Mouse (Mus musculus) hindbrain, embryonic 15.5 days (tissue): Measurements from ENCODE around the gene Mob1b. TPM values are rescaled to one million over a fixed set of nuclear protein-coding genes. Genes with fewer than 3 reads are reported as not detected.
A peak's percentile ranks its signal among the peaks of the same experiment; 100 is the strongest.

Experiments
- ATAC-seq: fragments of 200-750 bp; cut with Nextera tagmentation; 2 replicates; pipeline ENCODE4 v1.8.0; 2017; ENCODE audit warnings: low read depth, moderate number of reproducible peaks, moderate TSS enrichment; ENCODE audit not compliant: low FRiP score
- H3K27ac ChIP-seq: fragments of 300-500 bp; sonication (generic); replicated peaks from 2 replicates; pipeline ENCODE4 v1.5.1; 2015; ENCODE audit warnings: mild to moderate bottlenecking, inconsistent platforms
- H3K27me3 ChIP-seq: fragments of 300-500 bp; sonication (generic); 2 replicates; pipeline ENCODE4 v1.6.1; 2015; ENCODE audit warnings: control low read depth, inconsistent platforms
- H3K36me3 ChIP-seq: fragments of 300-500 bp; sonication (generic); 2 replicates; pipeline ENCODE4 v1.6.1; 2015; ENCODE audit warnings: control low read depth, inconsistent platforms
- H3K4me1 ChIP-seq: fragments of 300-500 bp; sonication (generic); replicated peaks from 2 replicates; pipeline ENCODE4 v1.6.1; 2015; ENCODE audit warnings: control low read depth, inconsistent platforms
- H3K4me2 ChIP-seq: fragments of 300-500 bp; sonication (generic); 2 replicates; pipeline ENCODE4 v1.6.1; 2015; ENCODE audit warnings: moderate library complexity, mild to moderate bottlenecking, inconsistent platforms
- H3K4me3 ChIP-seq: fragments of 300-500 bp; sonication (generic); 2 replicates; pipeline ENCODE4 v1.5.1; 2015; ENCODE audit warnings: mild to moderate bottlenecking, inconsistent platforms
- H3K9ac ChIP-seq: fragments of 300-500 bp; sonication (generic); 2 replicates; pipeline ENCODE4 v1.6.1; 2015; ENCODE audit warnings: inconsistent platforms
- H3K9me3 ChIP-seq: fragments of 300-500 bp; sonication (generic); 2 replicates; pipeline ENCODE4 v1.6.1; 2016; ENCODE audit warnings: control low read depth, inconsistent platforms
- WGBS: fragments of 180-500 bp; shearing (Covaris S2); methylation state at CpG from one replicate; pipeline ENCODE4 v1.1.7; 2015; 5-methylcytosine and 5-hydroxymethylcytosine counted together
- polyA plus RNA-seq: library from polyadenylated mRNA; unstranded; fragments of >200 nt; fragmentation: Nextera tagmentation; extraction: Ambion mirVana; gene quantifications from 2 replicates; pipeline ENCODE4 v1.2.1, GENCODE M21; 2015

Gene Mob1b
- polyA plus RNA-seq, result 8.9 and 9.2 TPM in 2 replicates

- peak; percentile 96 for ATAC-seq
- Histone ChIP-seq H3K9me3 (no peaks in the 10 kb centered on the region), H3K4me3 (peak within 1 kb of the TSS; percentile 81), H3K27ac (peak within 1 kb of the TSS; percentile 93), H3K4me1 (peaks cover 36% of the 10 kb centered on the region), H3K4me2 (peak within 1 kb of the TSS; percentile 93), H3K36me3 (no peaks in the 10 kb centered on the region), H3K9ac (peak within 1 kb of the TSS; percentile 99), H3K27me3 (no peaks in the 10 kb centered on the region)
- WGBS, result under 1% methylated on average over 44 of the region's 54 CpGs
These were observed at the start of gene Mob1b for GRCm38 (mm10) chr5:88720116-88721002. Gene Mob1b (plus strand): TSS chr5:88720855.

GRCm38 (mm10) chr5:88674703-88675442, 45.8 kb upstream of the Mob1b start:
- WGBS, result under 1% methylated on average over 47 of the region's 47 CpGs
- peak overlapping the region; percentile 98 for H3K27ac ChIP-seq
- H3K4me1 ChIP-seq, result peaks cover 24% of the 10 kb centered on the region
- H3K9ac ChIP-seq, result peak overlapping the region; percentile 99
- no peaks in the 10 kb centered on the region for H3K9me3 ChIP-seq
- H3K36me3 ChIP-seq, result peaks cover 22% of the 10 kb centered on the region
- peak; percentile 66; the same call in 1 of the 2 replicates for ATAC-seq
- peak overlapping the region; percentile 81 for H3K4me2 ChIP-seq
- no peaks in the 10 kb centered on the region for H3K27me3 ChIP-seq
- peak overlapping the region; percentile 83 for H3K4me3 ChIP-seq

- Histone ChIP-seq H3K9ac (peak within 1 kb of the TSS; percentile 99), H3K4me2 (peak within 1 kb of the TSS; percentile 81), H3K36me3 (peaks cover 14% of the 10 kb centered on the region), H3K9me3 (no peaks in the 10 kb centered on the region), H3K27me3 (no peaks in the 10 kb centered on the region), H3K4me1 (peaks cover 24% of the 10 kb centered on the region), H3K27ac (peak within 1 kb of the TSS; percentile 98), H3K4me3 (peak within 1 kb of the TSS; percentile 83)
- under 1% methylated on average over 84 of the region's 127 CpGs for WGBS
- ATAC-seq, result peak; percentile 92
These were observed 44.9 kb upstream of the Mob1b start, which contains the start of gene Grsf1 for GRCm38 (mm10) chr5:88675443-88676387. Gene Grsf1 (minus strand): TSS chr5:88676171.

GRCm38 (mm10) chr5:88678929-88679328, 41.7 kb upstream of the Mob1b start:
- ATAC-seq, result no peak
- Histone ChIP-seq H3K4me3 (no peak overlapping the region), H3K27me3 (no peaks in the 10 kb centered on the region)

GRCm38 (mm10) chr5:88679341-88679740, 41.3 kb upstream of the Mob1b start:
- Histone ChIP-seq H3K9ac (no peak overlapping the region), H3K27me3 (no peaks in the 10 kb centered on the region), H3K27ac (no peak overlapping the region), H3K36me3 (no peaks in the 10 kb centered on the region), H3K4me2 (no peak overlapping the region), H3K9me3 (no peaks in the 10 kb centered on the region), H3K4me1 (peaks cover 10% of the 10 kb centered on the region), H3K4me3 (no peak overlapping the region)
- 5% methylated on average over 6 of the region's 6 CpGs for WGBS
- no peak for ATAC-seq

More at GRCm38 (mm10) chr5:88678929-88679328, 41.7 kb upstream of the Mob1b start:
- Histone ChIP-seq H3K27ac (no peak overlapping the region), H3K36me3 (no peaks in the 10 kb centered on the region), H3K9me3 (no peaks in the 10 kb centered on the region), H3K9ac (no peak overlapping the region), H3K4me1 (peaks cover 14% of the 10 kb centered on the region), H3K4me2 (no peak overlapping the region)
- 54% methylated on average over 7 of the region's 7 CpGs for WGBS

- no peak overlapping the region for H3K9ac ChIP-seq
- no peak for ATAC-seq
- H3K4me3 ChIP-seq, result no peak overlapping the region
- H3K9me3 ChIP-seq, result no peaks in the 10 kb centered on the region
- peaks cover 6% of the 10 kb centered on the region; the same call in 1 of the 2 replicates for H3K4me1 ChIP-seq
- 89% methylated on average over 6 of the region's 6 CpGs for WGBS
- no peak overlapping the region for H3K4me2 ChIP-seq
- H3K36me3 ChIP-seq, result no peaks in the 10 kb centered on the region
- H3K27ac ChIP-seq, result no peak overlapping the region
- no peaks in the 10 kb centered on the region for H3K27me3 ChIP-seq
These were observed 40.1 kb upstream of the Mob1b start for GRCm38 (mm10) chr5:88680567-88680966.

- H3K36me3 ChIP-seq, result no peaks in the 10 kb centered on the region
- ATAC-seq, result no peak
- H3K9me3 ChIP-seq, result no peaks in the 10 kb centered on the region
- no peaks in the 10 kb centered on the region for H3K27me3 ChIP-seq
- no peak overlapping the region for H3K9ac ChIP-seq
- H3K4me1 ChIP-seq, result no peaks in the 10 kb centered on the region
- H3K4me2 ChIP-seq, result no peak overlapping the region
- H3K4me3 ChIP-seq, result no peak overlapping the region
- no peak overlapping the region for H3K27ac ChIP-seq
- WGBS, result 91% methylated on average over 9 of the region's 9 CpGs
These were observed 36.9 kb upstream of the Mob1b start for GRCm38 (mm10) chr5:88683706-88684105.

- no peak overlapping the region for H3K4me3 ChIP-seq
- H3K4me2 ChIP-seq, result no peak overlapping the region
- no peaks in the 10 kb centered on the region for H3K9me3 ChIP-seq
- ATAC-seq, result no peak
- 38% methylated on average over 3 of the region's 3 CpGs for WGBS
- no peak overlapping the region for H3K9ac ChIP-seq
- H3K27ac ChIP-seq, result no peak overlapping the region
- no peaks in the 10 kb centered on the region for H3K36me3 ChIP-seq
- no peaks in the 10 kb centered on the region for H3K27me3 ChIP-seq
- no peaks in the 10 kb centered on the region for H3K4me1 ChIP-seq
These were observed 36.4 kb upstream of the Mob1b start for GRCm38 (mm10) chr5:88684226-88684625.

GRCm38 (mm10) chr5:88685306-88685705, 35.3 kb upstream of the Mob1b start:
- H3K27ac ChIP-seq, result no peak overlapping the region
- H3K27me3 ChIP-seq, result no peaks in the 10 kb centered on the region
- H3K4me1 ChIP-seq, result no peaks in the 10 kb centered on the region
- 22% methylated on average over 6 of the region's 6 CpGs for WGBS
- H3K4me3 ChIP-seq, result no peak overlapping the region
- H3K9ac ChIP-seq, result no peak overlapping the region
- H3K36me3 ChIP-seq, result no peaks in the 10 kb centered on the region
- no peak overlapping the region for H3K4me2 ChIP-seq
- ATAC-seq, result no peak
- no peaks in the 10 kb centered on the region for H3K9me3 ChIP-seq

GRCm38 (mm10) chr5:88685745-88686299, 34.8 kb upstream of the Mob1b start:
- Histone ChIP-seq H3K4me2 (no peak overlapping the region), H3K27ac (no peak overlapping the region), H3K9me3 (no peaks in the 10 kb centered on the region), H3K4me1 (no peaks in the 10 kb centered on the region), H3K27me3 (no peaks in the 10 kb centered on the region), H3K9ac (no peak overlapping the region), H3K36me3 (no peaks in the 10 kb centered on the region), H3K4me3 (no peak overlapping the region)
- 75% methylated on average over 6 of the region's 6 CpGs for WGBS
- ATAC-seq, result no peak

GRCm38 (mm10) chr5:88687996-88688406, 32.7 kb upstream of the Mob1b start:
- 84% methylated on average over 8 of the region's 8 CpGs for WGBS
- ATAC-seq, result no peak
- Histone ChIP-seq H3K9me3 (no peaks in the 10 kb centered on the region), H3K9ac (no peak overlapping the region), H3K4me3 (no peak overlapping the region), H3K36me3 (no peaks in the 10 kb centered on the region), H3K4me2 (no peak overlapping the region), H3K27me3 (no peaks in the 10 kb centered on the region), H3K27ac (no peak overlapping the region), H3K4me1 (no peaks in the 10 kb centered on the region)
